Mouse (Mus musculus) adrenal gland, postnatal 25 days (tissue): ENCODE results near the gene Hapln4. TPM values are rescaled to one million over a fixed set of nuclear protein-coding genes. Genes with fewer than 3 reads are reported as not detected.

Experiments
- DNase-seq: peaks from one replicate; pipeline ENCODE4 v3.0.0; 2021; ENCODE audit warnings: mixed read lengths
- microRNA-seq, 2 experiments: library from miRNA; unstranded; fragments of <30 nt; microRNA quantifications; one replicate each; pipeline ENCODE4 v1.2.0; 2021
- total RNA-seq: library from RNA; stranded (reverse); gene quantifications from 2 replicates; pipeline ENCODE4 v1.2.3, GENCODE M21; 2021

Hapln4 gene
- total RNA-seq, 1 experiment from 2014 or later: 0.12 TPM

- peak; percentile 99 for DNase-seq
These were observed 56.0 kb downstream of the Hapln4 start, which contains the start of the genes Rfxank, Borcs8 and Mef2b for GRCm38 (mm10) chr8:70139026-70139857. TSS of gene Rfxank (minus strand) at chr8:70139154. TSS of gene Borcs8 (plus strand) at chr8:70139499. TSS of gene Mef2b (plus strand) at chr8:70139711.

- DNase-seq: no peak
These were observed 56.7 kb downstream of the Hapln4 start for GRCm38 (mm10) chr8:70139981-70140380.

Small RNA genes lying within 50 kb of the gene (microRNA-seq; reads per million reads assigned to microRNA genes)
- gene Mir7066: 0 reads per million in 2 experiments

Other genes with a start within 250 kb of the Hapln4 start
- not detected in 2 replicates for gene Cilp2, start 195.8 kb upstream of the Hapln4 start, total RNA-seq
- gene Tssk6, start 181.3 kb upstream of the Hapln4 start, total RNA-seq: 0.24 TPM in 1 of 2 replicates, not detected in the other
- 158 TPM in 2 replicates for gene Ndufa13, start 180.9 kb upstream of the Hapln4 start, total RNA-seq
- gene Yjefn3, start 180.7 kb upstream of the Hapln4 start, total RNA-seq: 1.7 and 4.5 TPM in 2 replicates
- 95.6 and 104 TPM in 2 replicates for gene Gatad2a, start 87.1 kb upstream of the Hapln4 start, total RNA-seq
- gene Mau2, start 40.7 kb upstream of the Hapln4 start, total RNA-seq: 66.7 and 73.9 TPM in 2 replicates
- gene Sugp1, start 40.6 kb upstream of the Hapln4 start, total RNA-seq: 30.8 and 37.0 TPM in 2 replicates
- gene Tm6sf2, start 10.5 kb upstream of the Hapln4 start, total RNA-seq: 0.43 and 1.9 TPM in 2 replicates
- gene Ncan, start 37.4 kb downstream of the Hapln4 start, total RNA-seq: 0.29 and 0.30 TPM in 2 replicates
- 21.1 and 21.3 TPM in 2 replicates for gene Nr2c2ap, start 47.9 kb downstream of the Hapln4 start, total RNA-seq
- gene Rfxank, start 55.7 kb downstream of the Hapln4 start, total RNA-seq: 14.6 and 17.6 TPM in 2 replicates
- gene Borcs8, start 56.0 kb downstream of the Hapln4 start, total RNA-seq: 70.3 and 71.8 TPM in 2 replicates
- gene Mef2b, start 56.3 kb downstream of the Hapln4 start, total RNA-seq: 0.79 TPM in 1 of 2 replicates, not detected in the other
- 55.6 and 76.6 TPM in 2 replicates for gene Tmem161a, start 88.9 kb downstream of the Hapln4 start, total RNA-seq
- gene Slc25a42, start 128.8 kb downstream of the Hapln4 start, total RNA-seq: 57.7 and 65.6 TPM in 2 replicates
- 45.2 and 50.7 TPM in 2 replicates for gene Sugp2, start 150.8 kb downstream of the Hapln4 start, total RNA-seq
- 11.3 and 20.8 TPM in 2 replicates for gene Armc6, start 151.0 kb downstream of the Hapln4 start, total RNA-seq
- gene Homer3, start 199.4 kb downstream of the Hapln4 start, total RNA-seq: 20.2 and 23.0 TPM in 2 replicates
- gene Ddx49, start 219.0 kb downstream of the Hapln4 start, total RNA-seq: 50.1 and 64.7 TPM in 2 replicates
- gene Cope, start 219.1 kb downstream of the Hapln4 start, total RNA-seq: 184 and 238 TPM in 2 replicates
- gene Cers1, start 232.3 kb downstream of the Hapln4 start, total RNA-seq: 2.9 and 3.4 TPM in 2 replicates
- 2.0 TPM in 1 of 2 replicates, not detected in the other for gene Gdf1, start 246.4 kb downstream of the Hapln4 start, total RNA-seq